Mouse (Mus musculus) embryonic fibroblast, embryonic 13.5 days (primary cell): Measurements from ENCODE around the gene Kcng4.

Experiments
- CTCF ChIP-seq: IDR thresholded peaks from 2 replicates; pipeline ENCODE4 v1.5.1; 2011; ENCODE audit warnings: mild to moderate bottlenecking, control low read depth, low read length, moderate library complexity, borderline replicate concordance; ENCODE audit not compliant: insufficient read depth
- POLR2A ChIP-seq: IDR thresholded peaks from 2 replicates; pipeline ENCODE4 v1.6.1; 2011; ENCODE audit warnings: low read depth, mild to moderate bottlenecking, control low read depth, low read length, moderate library complexity

GRCm38 (mm10) chr8:119625788-119626187 lies 9.7 kb downstream of the Kcng4 start:
- no peak for TF ChIP-seq POLR2A
- TF ChIP-seq CTCF, result no peak
